Comparison of ENCODE assay signal across 15 mouse cellular contexts in genomic region chr10:59665503-59666291, GRCm38 (mm10). TPM values are rescaled to one million over a fixed set of nuclear protein-coding genes. Genes with fewer than 3 reads are reported as not detected.
DNase-seq lines count a peak whose midpoint lies in the region; ATAC-seq and TF ChIP-seq lines count a peak whose summit lies in the region.
"Had no signal": no experiment of that assay in that cellular context is flagged by ENCODE, and none has a peak within 500 bp of the region (broad histone marks: within the 10 kb centered on the region; RNA-seq: fewer than 3 reads in every experiment).

No protein-coding gene starts in this region.

- no peaks in the 10 kb centered on the region for H3K36me3 ChIP-seq in liver, embryonic 11.5 days (ENCODE audit: control insufficient read depth, insufficient read depth, low read length)
- no peaks in the 10 kb centered on the region for H3K36me3 ChIP-seq in liver, postnatal 0 days (replicated peaks; ENCODE audit: insufficient read depth, low read length)
- no peaks in the 10 kb centered on the region for H3K36me3 ChIP-seq in myocyte (ENCODE audit: control insufficient read depth, insufficient read depth)
- no peaks in the 10 kb centered on the region for H3K36me3 ChIP-seq in neural tube, embryonic 15.5 days
- H3K36me3 ChIP-seq in intestine, postnatal 0 days (ENCODE audit: control insufficient read depth, insufficient read depth) = no peaks in the 10 kb centered on the region
- H3K36me3 ChIP-seq: forebrain, embryonic 10.5 days; G1E; heart, embryonic 13.5 days; hindbrain, embryonic 13.5 days; limb, embryonic 12.5 days had no signal

- H3K27me3 ChIP-seq in liver, embryonic 11.5 days (replicated peaks; ENCODE audit: control insufficient read depth, insufficient read depth, low read length) = no peaks in the 10 kb centered on the region
- no peaks in the 10 kb centered on the region for H3K27me3 ChIP-seq in liver, postnatal 0 days (ENCODE audit: insufficient read depth, low read length)
- no peaks in the 10 kb centered on the region for H3K27me3 ChIP-seq in myocyte (ENCODE audit: control insufficient read depth, insufficient read depth, insufficient read length)
- no peaks in the 10 kb centered on the region for H3K27me3 ChIP-seq in neural tube, embryonic 15.5 days (replicated peaks)
- H3K27me3 ChIP-seq in intestine, postnatal 0 days (replicated peaks; ENCODE audit: control insufficient read depth, insufficient read depth, low read length) = no peaks in the 10 kb centered on the region
- H3K27me3 ChIP-seq: heart, embryonic 13.5 days; hindbrain, embryonic 13.5 days; limb, embryonic 12.5 days had no signal

- DNase-seq in cerebellum, adult 9-11 months = peak; percentile 17
- no peak for DNase-seq in cerebellum, adult 8-10 months
- no peak for DNase-seq in liver, embryonic 11.5 days (ENCODE audit: low spot score)
- DNase-seq in liver, postnatal 0 days = no peak
- peak; percentile 2 for DNase-seq in layer of hippocampus, adult 9-10 months (ENCODE audit: low spot score)
- DNase-seq: kidney, adult 9 months had no signal

- no peak overlapping the region for H3K27ac ChIP-seq in liver, embryonic 11.5 days (ENCODE audit: low read depth, low read length)
- H3K27ac ChIP-seq in liver, postnatal 0 days (ENCODE audit: low read depth) = no peak overlapping the region
- no peak overlapping the region for H3K27ac ChIP-seq in neural tube, embryonic 15.5 days (replicated peaks)
- no peak overlapping the region for H3K27ac ChIP-seq in intestine, postnatal 0 days (ENCODE audit: low read depth, low read length)
- H3K27ac ChIP-seq: forebrain, embryonic 10.5 days; heart, embryonic 13.5 days; hindbrain, embryonic 13.5 days; limb, embryonic 12.5 days had no signal

- H3K4me3 ChIP-seq in liver, embryonic 11.5 days (ENCODE audit: low read depth, low read length) = no peak overlapping the region
- no peak overlapping the region for H3K4me3 ChIP-seq in liver, postnatal 0 days (ENCODE audit: low read depth, low read length)
- H3K4me3 ChIP-seq in myocyte = no peak overlapping the region
- H3K4me3 ChIP-seq in neural tube, embryonic 15.5 days (replicated peaks) = no peak overlapping the region
- no peak overlapping the region for H3K4me3 ChIP-seq in intestine, postnatal 0 days (ENCODE audit: low read depth, low read length)
- H3K4me3 ChIP-seq: forebrain, embryonic 10.5 days; heart, embryonic 13.5 days; hindbrain, embryonic 13.5 days; limb, embryonic 12.5 days had no signal

- no peak for TF ChIP-seq POLR2A in myocyte (IDR thresholded peaks at IDR 0.05; ENCODE audit: insufficient read length, low read depth)

- H3ac ChIP-seq in myocyte (ENCODE audit: control insufficient read depth, insufficient read length) = no peak overlapping the region

- no peak for TF ChIP-seq CTCF in liver, postnatal 0 days (IDR thresholded peaks at IDR 0.05; ENCODE audit: low read depth)
- TF ChIP-seq CTCF in intestine, postnatal 0 days (IDR thresholded peaks at IDR 0.05; ENCODE audit: low read depth) = no peak

- no peak overlapping the region; the same call in 1 of the 2 replicates for H3K4me2 ChIP-seq in liver, embryonic 11.5 days
- H3K4me2 ChIP-seq in liver, postnatal 0 days (ENCODE audit: low read depth, low read length) = no peak overlapping the region
- peak overlapping the region; percentile 68 for H3K4me2 ChIP-seq in myocyte (ENCODE audit: low read depth)
- H3K4me2 ChIP-seq in neural tube, embryonic 15.5 days = no peak overlapping the region
- no peak overlapping the region for H3K4me2 ChIP-seq in intestine, postnatal 0 days (replicated peaks; ENCODE audit: low read depth)
- H3K4me2 ChIP-seq: heart, embryonic 13.5 days; hindbrain, embryonic 13.5 days; limb, embryonic 12.5 days had no signal

- H3K9ac ChIP-seq in liver, embryonic 11.5 days (ENCODE audit: low read depth, low read length) = no peak overlapping the region
- H3K9ac ChIP-seq in liver, postnatal 0 days (replicated peaks) = no peak overlapping the region
- H3K9ac ChIP-seq in neural tube, embryonic 15.5 days (replicated peaks) = no peak overlapping the region
- H3K9ac ChIP-seq in intestine, postnatal 0 days (ENCODE audit: low read depth, low read length) = no peak overlapping the region
- H3K9ac ChIP-seq: heart, embryonic 13.5 days; hindbrain, embryonic 13.5 days; limb, embryonic 12.5 days had no signal

- ATAC-seq in liver, embryonic 11.5 days (replicated peaks; ENCODE audit: low FRiP score) = peak; percentile 45
- no peak for ATAC-seq in liver, postnatal 0 days
- no peak for ATAC-seq in neural tube, embryonic 15.5 days (ENCODE audit: low FRiP score)
- no peak for ATAC-seq in intestine, postnatal 0 days

- WGBS in liver, embryonic 11.5 days = 58% methylated on average over 13 of the region's 13 CpGs
- 37% methylated on average over 13 of the region's 13 CpGs for WGBS in liver, postnatal 0 days (ENCODE audit: insufficient replicate concordance)
- WGBS in neural tube, embryonic 15.5 days = 75% methylated on average over 13 of the region's 13 CpGs
- WGBS in intestine, postnatal 0 days = 73% methylated on average over 13 of the region's 13 CpGs

- no peak for TF ChIP-seq EP300 in liver, postnatal 0 days (IDR thresholded peaks at IDR 0.05; ENCODE audit: low read depth)

- H3K4me1 ChIP-seq in liver, embryonic 11.5 days (replicated peaks; ENCODE audit: control insufficient read depth, insufficient read depth, low read length) = peaks cover 5% of the 10 kb centered on the region; the same call in 1 of the 2 replicates
- H3K4me1 ChIP-seq in liver, postnatal 0 days (ENCODE audit: insufficient read depth) = no peaks in the 10 kb centered on the region
- 0 out of 2 replicates have a peak, but pooled peaks cover 4% of the 10 kb centered on the region for H3K4me1 ChIP-seq in neural tube, embryonic 15.5 days
- H3K4me1 ChIP-seq in intestine, postnatal 0 days (replicated peaks; ENCODE audit: control insufficient read depth, insufficient read depth, low read length) = peaks cover 6% of the 10 kb centered on the region; the same call in 1 of the 2 replicates
- H3K4me1 ChIP-seq: forebrain, embryonic 10.5 days; hindbrain, embryonic 13.5 days had no signal

- H3K79me2 ChIP-seq in myocyte (ENCODE audit: control insufficient read depth, insufficient read depth) = no peaks in the 10 kb centered on the region

- 0 out of 2 replicates have a peak, but pooled peaks cover 1% of the 10 kb centered on the region for H3K9me3 ChIP-seq in liver, embryonic 11.5 days (ENCODE audit: control insufficient read depth, low read length)
- no peaks in the 10 kb centered on the region for H3K9me3 ChIP-seq in liver, postnatal 0 days (ENCODE audit: low read length)
- H3K9me3 ChIP-seq in neural tube, embryonic 15.5 days (replicated peaks) = no peaks in the 10 kb centered on the region
- no peaks in the 10 kb centered on the region for H3K9me3 ChIP-seq in intestine, postnatal 0 days (ENCODE audit: control insufficient read depth)
- H3K9me3 ChIP-seq: G1E; hindbrain, embryonic 13.5 days; limb, embryonic 12.5 days had no signal

TF ChIP-seq in myocyte, 11 proteins besides CTCF, POLR2A, EP300 and RAD21:
- TF ChIP-seq E2F4 (IDR thresholded peaks at IDR 0.05; ENCODE audit: insufficient read depth) (no peak), POLR2AphosphoS2 (IDR thresholded peaks at IDR 0.05; ENCODE audit: insufficient read length, low read depth) (no peak), USF1 (IDR thresholded peaks at IDR 0.05; ENCODE audit: low read depth) (no peak), SRF (IDR thresholded peaks at IDR 0.05; ENCODE audit: control insufficient read depth, insufficient read length, low read depth) (no peak), MYOD1 (IDR thresholded peaks at IDR 0.05; ENCODE audit: control insufficient read depth in 1 of 3, insufficient read length in 2 of 3, low read depth in 2 of 3) (no peak), REST (IDR thresholded peaks at IDR 0.05; ENCODE audit: insufficient read depth, insufficient read length) (no peak), TCF12 (IDR thresholded peaks at IDR 0.05; ENCODE audit: insufficient read depth, poor library complexity, severe bottlenecking) (no peak), MYOG (IDR thresholded peaks at IDR 0.05; ENCODE audit: control insufficient read depth in 1 of 3, insufficient read depth in 1 of 3, insufficient read length in 2 of 3, low read depth in 2 of 3) (no peak), TCF3 (IDR thresholded peaks at IDR 0.05; ENCODE audit: insufficient read length, low read depth) (no peak), CEBPB (IDR thresholded peaks at IDR 0.05; ENCODE audit: insufficient read depth, poor library complexity, severe bottlenecking) (no peak), MAX (IDR thresholded peaks at IDR 0.05; ENCODE audit: low read depth) (no peak)

RNA-seq across cellular contexts. Expression of gene Micu1, which starts 36.6 kb away (rescaled TPM):
- 40.8 and 46.4 TPM in 2 replicates for polyA plus RNA-seq in liver, embryonic 11.5 days (2014; fragmentation: Nextera tagmentation; extraction: Ambion mirVana)
- polyA plus RNA-seq in liver, postnatal 0 days (2015; fragmentation: Nextera tagmentation; extraction: Ambion mirVana) = 24.8 and 26.4 TPM in 2 replicates
- polyA plus RNA-seq in myocyte (2012; fragmentation: generic; extraction: Trizol) = 264 TPM
- polyA plus RNA-seq in neural tube, embryonic 15.5 days (2015; fragmentation: Nextera tagmentation; extraction: Ambion mirVana) = 88.2 and 92.6 TPM in 2 replicates
- polyA plus RNA-seq in intestine, postnatal 0 days (2015; fragmentation: Nextera tagmentation; extraction: Ambion mirVana) = 57.8 and 59.2 TPM in 2 replicates

RNA-seq across cellular contexts. Expression of gene Mcu, which starts 49.2 kb away (rescaled TPM):
- polyA plus RNA-seq in liver, embryonic 11.5 days (2014; fragmentation: Nextera tagmentation; extraction: Ambion mirVana) = 22.3 and 24.2 TPM in 2 replicates
- polyA plus RNA-seq in liver, postnatal 0 days (2015; fragmentation: Nextera tagmentation; extraction: Ambion mirVana) = 11.8 and 13.5 TPM in 2 replicates
- 82.9 TPM for polyA plus RNA-seq in myocyte (2012; fragmentation: generic; extraction: Trizol)
- polyA plus RNA-seq in neural tube, embryonic 15.5 days (2015; fragmentation: Nextera tagmentation; extraction: Ambion mirVana) = 49.2 and 51.7 TPM in 2 replicates
- polyA plus RNA-seq in intestine, postnatal 0 days (2015; fragmentation: Nextera tagmentation; extraction: Ambion mirVana) = 63.3 and 65.2 TPM in 2 replicates

RNA-seq across cellular contexts. Expression of gene Gm10322, which starts 49.8 kb away (rescaled TPM):
- polyA plus RNA-seq in liver, embryonic 11.5 days (2014; fragmentation: Nextera tagmentation; extraction: Ambion mirVana) = not detected in 2 replicates
- not detected in 2 replicates for polyA plus RNA-seq in liver, postnatal 0 days (2015; fragmentation: Nextera tagmentation; extraction: Ambion mirVana)
- polyA plus RNA-seq in myocyte (2012; fragmentation: generic; extraction: Trizol) = 0.37 TPM
- not detected in 2 replicates for polyA plus RNA-seq in neural tube, embryonic 15.5 days (2015; fragmentation: Nextera tagmentation; extraction: Ambion mirVana)
- not detected in 2 replicates for polyA plus RNA-seq in intestine, postnatal 0 days (2015; fragmentation: Nextera tagmentation; extraction: Ambion mirVana)
- polyA plus RNA-seq: forebrain, embryonic 10.5 days; G1E; heart, embryonic 13.5 days; limb, embryonic 12.5 days; thymus, postnatal 0 days had no signal

Comparison
In these comparisons a context has a peak if more than half of its experiments do, and no peak if none do; other contexts are left out.
1. DNase-seq: peak in cerebellum, adult 9-11 months (single experiment) and layer of hippocampus, adult 9-10 months (single experiment); none in cerebellum, adult 8-10 months (single experiment), liver, embryonic 11.5 days (single experiment) and liver, postnatal 0 days (single experiment).